Mouse (Mus musculus): ENCODE measurements around the gene Xylt1. TPM values are rescaled to one million over a fixed set of nuclear protein-coding genes. Genes with fewer than 3 reads are reported as not detected.

The Xylt1 gene
- polyA plus RNA-seq, 1 experiment from 2014 or later = 2.0 TPM

GRCm38 (mm10) chr7:117472781-117473743 is 92.3 kb downstream of the Xylt1 start:
- 14% methylated on average over 19 of the region's 19 CpGs for WGBS
- Histone ChIP-seq H3K27me3 (no peaks in the 10 kb centered on the region), H3K4me2 (replicated peaks) (no peak overlapping the region), H3K4me3 (no peak overlapping the region), H3K4me1 (peaks cover 27% of the 10 kb centered on the region), H3K27ac (replicated peaks) (peak overlapping the region; percentile 80), H3K9me3 (no peaks in the 10 kb centered on the region), H3K36me3 (no peaks in the 10 kb centered on the region), H3K9ac (replicated peaks) (no peak overlapping the region)
- ATAC-seq (replicated peaks) = peak; percentile 83

- H3K9me3 ChIP-seq = no peaks in the 10 kb centered on the region
- H3K4me1 ChIP-seq = peaks cover 27% of the 10 kb centered on the region
- H3K27me3 ChIP-seq = no peaks in the 10 kb centered on the region
- no peak overlapping the region for H3K9ac ChIP-seq (replicated peaks)
- no peak overlapping the region for H3K4me3 ChIP-seq
- no peak overlapping the region for H3K4me2 ChIP-seq (replicated peaks)
- no peak for ATAC-seq (replicated peaks)
- H3K27ac ChIP-seq (replicated peaks) = no peak overlapping the region; the same call in 1 of the 2 replicates
- no peaks in the 10 kb centered on the region for H3K36me3 ChIP-seq
- WGBS = 15% methylated on average over 2 of the region's 2 CpGs
Measured at GRCm38 (mm10) chr7:117474302-117474701, 93.5 kb downstream of the Xylt1 start.

- no peak overlapping the region for H3K4me3 ChIP-seq
- H3K36me3 ChIP-seq = no peaks in the 10 kb centered on the region
- no peak overlapping the region for H3K27ac ChIP-seq (replicated peaks)
- H3K9me3 ChIP-seq = no peaks in the 10 kb centered on the region
- no peak overlapping the region for H3K9ac ChIP-seq (replicated peaks)
- no peak for ATAC-seq (replicated peaks)
- WGBS = 65% methylated on average over 4 of the region's 4 CpGs
- no peak overlapping the region for H3K4me2 ChIP-seq (replicated peaks)
- peaks cover 27% of the 10 kb centered on the region for H3K4me1 ChIP-seq
- no peaks in the 10 kb centered on the region for H3K27me3 ChIP-seq
Measured at GRCm38 (mm10) chr7:117475106-117475505, 94.3 kb downstream of the Xylt1 start.

- Histone ChIP-seq H3K4me3 (no peak overlapping the region), H3K9ac (replicated peaks) (no peak overlapping the region), H3K27ac (replicated peaks) (no peak overlapping the region), H3K4me1 (peaks cover 9% of the 10 kb centered on the region; the same call in 1 of the 2 replicates), H3K27me3 (no peaks in the 10 kb centered on the region), H3K9me3 (no peaks in the 10 kb centered on the region), H3K4me2 (replicated peaks) (no peak overlapping the region), H3K36me3 (no peaks in the 10 kb centered on the region)
- no peak for ATAC-seq (replicated peaks)
- 11% methylated on average over 1 of the region's 1 CpGs for WGBS
Measured at GRCm38 (mm10) chr7:117478937-117479336, 98.2 kb downstream of the Xylt1 start.

- H3K4me3 ChIP-seq = no peak overlapping the region
- peaks cover 5% of the 10 kb centered on the region; the same call in 1 of the 2 replicates for H3K4me1 ChIP-seq
- no peak overlapping the region for H3K9ac ChIP-seq (replicated peaks)
- peak overlapping the region; percentile 25; the same call in 1 of the 2 replicates for H3K27ac ChIP-seq (replicated peaks)
- no peaks in the 10 kb centered on the region for H3K9me3 ChIP-seq
- H3K36me3 ChIP-seq = no peaks in the 10 kb centered on the region
- no peak overlapping the region for H3K4me2 ChIP-seq (replicated peaks)
- ATAC-seq (replicated peaks) = no peak
- 55% methylated on average over 5 of the region's 5 CpGs for WGBS
- H3K27me3 ChIP-seq = no peaks in the 10 kb centered on the region
Measured at GRCm38 (mm10) chr7:117480831-117481230, 100.1 kb downstream of the Xylt1 start.

- Histone ChIP-seq H3K36me3 (no peaks in the 10 kb centered on the region), H3K27me3 (no peaks in the 10 kb centered on the region), H3K4me2 (replicated peaks) (no peak overlapping the region), H3K27ac (replicated peaks) (peak overlapping the region; percentile 25; the same call in 1 of the 2 replicates), H3K9ac (replicated peaks) (no peak overlapping the region), H3K4me1 (peaks cover 5% of the 10 kb centered on the region; the same call in 1 of the 2 replicates), H3K9me3 (no peaks in the 10 kb centered on the region), H3K4me3 (no peak overlapping the region)
- WGBS = 90% methylated on average over 3 of the region's 3 CpGs
- ATAC-seq (replicated peaks) = no peak
Measured at GRCm38 (mm10) chr7:117481404-117481803, 100.6 kb downstream of the Xylt1 start.

GRCm38 (mm10) chr7:117482701-117483100 is 101.9 kb downstream of the Xylt1 start:
- H3K9ac ChIP-seq (replicated peaks) = no peak overlapping the region
- peaks cover 5% of the 10 kb centered on the region; the same call in 1 of the 2 replicates for H3K4me1 ChIP-seq
- no peaks in the 10 kb centered on the region for H3K36me3 ChIP-seq
- H3K4me3 ChIP-seq = no peak overlapping the region
- no peaks in the 10 kb centered on the region for H3K9me3 ChIP-seq
- no peak overlapping the region for H3K4me2 ChIP-seq (replicated peaks)
- ATAC-seq (replicated peaks) = no peak
- no peak overlapping the region for H3K27ac ChIP-seq (replicated peaks)
- H3K27me3 ChIP-seq = no peaks in the 10 kb centered on the region
- WGBS = 93% methylated on average over 2 of the region's 2 CpGs

GRCm38 (mm10) chr7:117484589-117484988 is 103.8 kb downstream of the Xylt1 start:
- no peak for ATAC-seq (replicated peaks)
- Histone ChIP-seq H3K9me3 (no peaks in the 10 kb centered on the region), H3K9ac (replicated peaks) (no peak overlapping the region), H3K27ac (replicated peaks) (no peak overlapping the region), H3K36me3 (no peaks in the 10 kb centered on the region), H3K4me2 (replicated peaks) (no peak overlapping the region), H3K4me1 (peaks cover 5% of the 10 kb centered on the region; the same call in 1 of the 2 replicates), H3K4me3 (no peak overlapping the region), H3K27me3 (no peaks in the 10 kb centered on the region)
- 81% methylated on average over 2 of the region's 2 CpGs for WGBS

- no peak for ATAC-seq (replicated peaks)
- WGBS = 92% methylated on average over 7 of the region's 7 CpGs
- Histone ChIP-seq H3K27me3 (no peaks in the 10 kb centered on the region), H3K9me3 (no peaks in the 10 kb centered on the region), H3K27ac (replicated peaks) (no peak overlapping the region), H3K4me1 (peaks cover 5% of the 10 kb centered on the region; the same call in 1 of the 2 replicates), H3K36me3 (no peaks in the 10 kb centered on the region), H3K4me2 (replicated peaks) (no peak overlapping the region), H3K9ac (replicated peaks) (no peak overlapping the region), H3K4me3 (no peak overlapping the region)
Measured at GRCm38 (mm10) chr7:117484989-117485536, 104.3 kb downstream of the Xylt1 start.

GRCm38 (mm10) chr7:117486425-117487172 is 105.8 kb downstream of the Xylt1 start:
- no peak for ATAC-seq (replicated peaks)
- no peak overlapping the region for H3K27ac ChIP-seq (replicated peaks)
- WGBS = 87% methylated on average over 7 of the region's 7 CpGs
- H3K9ac ChIP-seq (replicated peaks) = no peak overlapping the region
- no peaks in the 10 kb centered on the region for H3K27me3 ChIP-seq
- no peaks in the 10 kb centered on the region for H3K9me3 ChIP-seq
- H3K36me3 ChIP-seq = no peaks in the 10 kb centered on the region
- H3K4me2 ChIP-seq (replicated peaks) = no peak overlapping the region
- peaks cover 5% of the 10 kb centered on the region; the same call in 1 of the 2 replicates for H3K4me1 ChIP-seq
- no peak overlapping the region for H3K4me3 ChIP-seq

- H3K27me3 ChIP-seq = no peaks in the 10 kb centered on the region
- no peak overlapping the region for H3K4me3 ChIP-seq
- no peaks in the 10 kb centered on the region for H3K9me3 ChIP-seq
- H3K9ac ChIP-seq (replicated peaks) = no peak overlapping the region
- no peaks in the 10 kb centered on the region for H3K36me3 ChIP-seq
- ATAC-seq (replicated peaks) = no peak
- no peak overlapping the region for H3K4me2 ChIP-seq (replicated peaks)
- H3K27ac ChIP-seq (replicated peaks) = no peak overlapping the region
- WGBS = 87% methylated on average over 2 of the region's 2 CpGs
- peaks cover 5% of the 10 kb centered on the region; the same call in 1 of the 2 replicates for H3K4me1 ChIP-seq
Measured at GRCm38 (mm10) chr7:117487173-117487490, 106.4 kb downstream of the Xylt1 start.

GRCm38 (mm10) chr7:117489973-117490372 is 109.2 kb downstream of the Xylt1 start:
- ATAC-seq (replicated peaks) = no peak
- Histone ChIP-seq H3K4me3 (no peak overlapping the region), H3K4me2 (replicated peaks) (no peak overlapping the region), H3K4me1 (peaks cover 5% of the 10 kb centered on the region; the same call in 1 of the 2 replicates), H3K36me3 (no peaks in the 10 kb centered on the region), H3K27ac (replicated peaks) (no peak overlapping the region), H3K27me3 (no peaks in the 10 kb centered on the region), H3K9me3 (no peaks in the 10 kb centered on the region), H3K9ac (replicated peaks) (no peak overlapping the region)
- 77% methylated on average over 5 of the region's 5 CpGs for WGBS

All from forebrain, embryonic 15.5 days (tissue).